Mouse (Mus musculus) E14TG2a.4 (cell line): ENCODE measurements around the gene Banp.
A peak's percentile ranks its signal among the peaks of the same experiment; 100 is the strongest.

ENCODE experiments used
- CTCF ChIP-seq: conservative IDR thresholded peaks from 2 replicates; pipeline ENCODE4 v1.5.1; 2014; ENCODE audit warnings: low read length
- NANOG ChIP-seq: IDR thresholded peaks from 2 replicates; pipeline ENCODE4 v1.6.1; 2014; ENCODE audit warnings: borderline replicate concordance, low read length, mixed read lengths

DNA sequence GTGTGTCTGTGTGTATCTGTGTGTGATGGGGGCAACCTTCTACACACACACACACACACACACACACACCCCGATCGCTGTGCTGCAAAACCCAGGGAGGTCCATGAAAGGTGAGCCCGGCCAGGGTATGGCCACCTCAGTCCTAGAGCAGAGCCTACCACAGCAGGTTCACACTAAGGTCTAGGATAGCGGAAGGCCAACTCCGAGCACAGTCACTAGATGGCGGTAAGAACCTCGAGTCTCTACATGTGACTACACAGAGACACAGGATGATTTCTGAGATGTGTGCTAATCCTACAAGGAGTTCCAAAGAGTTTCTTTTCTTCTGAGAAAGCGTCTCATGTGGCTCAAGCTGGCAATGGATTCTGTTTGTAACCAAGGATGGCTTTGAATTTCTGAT lies 22.2 kb upstream of the Banp start:
- TF ChIP-seq CTCF (peak; percentile 47), NANOG (no peak)
